Mouse (Mus musculus) E14TG2a.4 (cell line): ENCODE measurements around the gene Ttc25.
"Not testable (repeated sequence)": the region's sequence is repeated elsewhere in the genome, so short reads cannot be mapped to it uniquely, and the experiment has no call there.

ENCODE experiments used
- H3K27me3 ChIP-seq: 2 replicates; pipeline ENCODE4 v1.6.1; 2014; ENCODE audit warnings: low read length, control low read depth; ENCODE audit not compliant: insufficient read depth
- H3K36me3 ChIP-seq: 2 replicates; pipeline ENCODE4 v1.6.1; 2014; ENCODE audit warnings: low read length, control low read depth; ENCODE audit not compliant: insufficient read depth
- H3K4me1 ChIP-seq: replicated peaks from 2 replicates; pipeline ENCODE4 v1.6.1; 2014; ENCODE audit warnings: low read depth, low read length, control low read depth
- H3K4me3 ChIP-seq: replicated peaks from 2 replicates; pipeline ENCODE4 v1.5.1; 2014; ENCODE audit warnings: mild to moderate bottlenecking, low read length
- H3K9me3 ChIP-seq: 2 replicates; pipeline ENCODE4 v1.6.1; 2014; ENCODE audit warnings: low read length, control low read depth
- CTCF ChIP-seq: conservative IDR thresholded peaks from 2 replicates; pipeline ENCODE4 v1.5.1; 2014; ENCODE audit warnings: low read length
- NANOG ChIP-seq: IDR thresholded peaks from 2 replicates; pipeline ENCODE4 v1.6.1; 2014; ENCODE audit warnings: borderline replicate concordance, low read length, mixed read lengths
- POU5F1 ChIP-seq: IDR thresholded peaks from 2 replicates; pipeline ENCODE4 v1.6.1; 2014; ENCODE audit warnings: low read length, borderline replicate concordance

The Ttc25 gene

GRCm38 (mm10) chr11:100579116-100579799 is 33.9 kb downstream of the Ttc25 start:
- Histone ChIP-seq H3K36me3 (peaks cover 81% of the 10 kb centered on the region), H3K27me3 (0 out of 2 replicates have a peak, but pooled peaks cover 9% of the 10 kb centered on the region), H3K4me3 (no peak overlapping the region), H3K9me3 (no peaks in the 10 kb centered on the region), H3K4me1 (peaks cover 76% of the 10 kb centered on the region)
- TF ChIP-seq CTCF = no peak
- no peak for TF ChIP-seq NANOG
- TF ChIP-seq POU5F1 = no peak

- no peak overlapping the region for H3K4me3 ChIP-seq
- H3K27me3 ChIP-seq = 0 out of 2 replicates have a peak, but pooled peaks cover 9% of the 10 kb centered on the region
- TF ChIP-seq POU5F1 = no peak
- TF ChIP-seq CTCF = no peak
- no peak for TF ChIP-seq NANOG
- H3K4me1 ChIP-seq = peaks cover 78% of the 10 kb centered on the region
- H3K9me3 ChIP-seq = no peaks in the 10 kb centered on the region
- peaks cover 92% of the 10 kb centered on the region for H3K36me3 ChIP-seq
These were observed 34.9 kb downstream of the Ttc25 start for GRCm38 (mm10) chr11:100580275-100580674.

- no peak overlapping the region for H3K4me3 ChIP-seq
- no peaks in the 10 kb centered on the region for H3K27me3 ChIP-seq
- H3K36me3 ChIP-seq = peaks cover 100% of the 10 kb centered on the region
- TF ChIP-seq CTCF (no peak), POU5F1 (no peak), NANOG (no peak)
- H3K4me1 ChIP-seq = peaks cover 71% of the 10 kb centered on the region
- no peaks in the 10 kb centered on the region for H3K9me3 ChIP-seq
These were observed 36.3 kb downstream of the Ttc25 start for GRCm38 (mm10) chr11:100581756-100582155.

GRCm38 (mm10) chr11:100582413-100582812 is 37.0 kb downstream of the Ttc25 start:
- H3K27me3 ChIP-seq, H3K4me3 ChIP-seq, H3K9me3 ChIP-seq: not testable (repeated sequence)
- peaks cover 64% of the 10 kb centered on the region for H3K4me1 ChIP-seq
- peaks cover 100% of the 10 kb centered on the region for H3K36me3 ChIP-seq

GRCm38 (mm10) chr11:100582836-100583235 is 37.4 kb downstream of the Ttc25 start:
- H3K36me3 ChIP-seq = peaks cover 100% of the 10 kb centered on the region
- H3K4me1 ChIP-seq = peaks cover 63% of the 10 kb centered on the region
- TF ChIP-seq CTCF = no peak
- no peak overlapping the region for H3K4me3 ChIP-seq
- H3K9me3 ChIP-seq = no peaks in the 10 kb centered on the region
- no peaks in the 10 kb centered on the region for H3K27me3 ChIP-seq

GRCm38 (mm10) chr11:100584561-100584961 is 39.2 kb downstream of the Ttc25 start:
- Histone ChIP-seq H3K4me1 (peaks cover 52% of the 10 kb centered on the region), H3K36me3 (peaks cover 100% of the 10 kb centered on the region), H3K4me3 (no peak overlapping the region), H3K9me3 (no peaks in the 10 kb centered on the region), H3K27me3 (no peaks in the 10 kb centered on the region)
- no peak for TF ChIP-seq NANOG
- TF ChIP-seq CTCF = no peak
- no peak for TF ChIP-seq POU5F1

- Histone ChIP-seq H3K4me1 (peaks cover 48% of the 10 kb centered on the region), H3K27me3 (no peaks in the 10 kb centered on the region)
- TF ChIP-seq NANOG (no peak), POU5F1 (no peak), CTCF (no peak)
These were observed 39.7 kb downstream of the Ttc25 start for GRCm38 (mm10) chr11:100585148-100585547.

GRCm38 (mm10) chr11:100588462-100588861 is 43.1 kb downstream of the Ttc25 start:
- no peak overlapping the region for H3K4me3 ChIP-seq
- no peaks in the 10 kb centered on the region for H3K9me3 ChIP-seq
- H3K36me3 ChIP-seq = peaks cover 100% of the 10 kb centered on the region
- no peak for TF ChIP-seq CTCF
- no peak for TF ChIP-seq POU5F1
- no peak for TF ChIP-seq NANOG
- peaks cover 28% of the 10 kb centered on the region for H3K4me1 ChIP-seq
- H3K27me3 ChIP-seq = no peaks in the 10 kb centered on the region

More at GRCm38 (mm10) chr11:100585148-100585547, 39.7 kb downstream of the Ttc25 start:
- H3K36me3 ChIP-seq = peaks cover 100% of the 10 kb centered on the region
- H3K9me3 ChIP-seq = no peaks in the 10 kb centered on the region
- no peak overlapping the region for H3K4me3 ChIP-seq

- no peak overlapping the region for H3K4me3 ChIP-seq
- no peaks in the 10 kb centered on the region for H3K27me3 ChIP-seq
- no peak for TF ChIP-seq POU5F1
- H3K9me3 ChIP-seq = no peaks in the 10 kb centered on the region
- peaks cover 24% of the 10 kb centered on the region; the same call in 1 of the 2 replicates for H3K4me1 ChIP-seq
- H3K36me3 ChIP-seq = peaks cover 100% of the 10 kb centered on the region
These were observed 47.1 kb downstream of the Ttc25 start for GRCm38 (mm10) chr11:100592346-100593046.
